Mouse (Mus musculus) stomach, postnatal 0 days (tissue): Measurements from ENCODE around the gene Mgll.

Experiments used
- CTCF ChIP-seq: IDR thresholded peaks from 2 replicates; pipeline ENCODE4 v1.5.1; 2016; ENCODE audit warnings: antibody characterized with exemption, low read depth, mild to moderate bottlenecking, moderate library complexity
- EP300 ChIP-seq: optimal IDR thresholded peaks from 2 replicates; pipeline ENCODE3; 2016; ENCODE audit warnings: antibody characterized with exemption

GRCm38 (mm10) chr6:88841781-88842689, 117.8 kb downstream of the Mgll start, which contains the start of gene Abtb1:
- TF ChIP-seq CTCF (peak; percentile 79), EP300 (no peak)
